Mouse (Mus musculus): ENCODE measurements around the gene Tmppe.
A peak's percentile ranks its signal among the peaks of the same experiment; 100 is the strongest.

DNA sequence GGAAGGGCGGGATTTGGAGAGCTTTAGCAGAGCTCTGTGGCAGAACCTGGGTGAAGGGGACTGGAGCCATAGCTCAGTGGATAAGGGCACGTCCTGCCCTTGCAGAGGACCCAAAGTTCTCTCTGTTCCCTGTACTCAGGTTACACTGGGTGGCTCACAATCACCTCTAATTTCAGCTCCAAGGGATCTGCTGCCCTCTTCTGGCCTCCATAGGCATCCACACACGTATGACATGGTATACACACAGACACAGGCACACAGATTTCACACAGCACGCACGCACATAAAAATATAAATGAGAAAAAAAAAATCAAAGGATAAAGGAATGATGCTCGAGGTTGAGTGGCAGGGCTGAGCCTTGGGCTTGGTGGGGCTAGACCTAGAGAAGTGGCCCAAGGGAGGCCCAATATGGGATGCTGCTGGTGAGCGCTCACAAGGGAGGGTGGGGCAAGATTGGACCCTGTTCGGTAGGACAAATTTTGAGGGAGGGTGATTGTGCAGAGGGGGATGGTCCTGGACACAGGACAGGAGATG lies 11.5 kb upstream of the Tmppe start:
- peak; percentile 67 for TF ChIP-seq CTCF (IDR thresholded peaks at IDR 0.05; ENCODE audit: low read depth)
- no peak for TF ChIP-seq EP300 (optimal IDR thresholded peaks at IDR 0.05)

Measured in stomach, postnatal 0 days (tissue).